Comparison of ENCODE assay signal across 23 mouse cellular contexts in the genomic region with DNA sequence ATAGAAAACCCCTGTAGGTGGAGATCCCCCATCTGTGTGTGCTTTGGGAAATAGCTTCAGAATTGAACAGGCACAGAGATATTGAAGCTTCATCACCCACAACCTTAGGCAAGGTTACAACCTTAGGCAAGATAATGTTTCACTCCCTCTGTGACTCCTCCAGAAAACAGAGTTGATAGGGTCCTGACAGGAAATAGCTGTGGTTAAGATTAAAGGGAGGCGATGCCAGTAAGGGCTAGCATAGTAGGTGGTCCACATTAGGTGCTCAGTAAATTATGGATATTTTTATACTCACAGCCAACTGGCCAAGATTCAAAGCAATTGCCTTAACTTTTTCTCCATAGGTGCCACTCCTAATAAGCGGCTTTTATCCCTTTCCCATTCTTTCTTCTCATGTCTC.
DNase-seq lines count a peak whose midpoint lies in the region; ATAC-seq lines count a peak whose summit lies in the region.
"Had no signal": no experiment of that assay in that cellular context is flagged by ENCODE, and none has a peak within 500 bp of the region (broad histone marks: within the 10 kb centered on the region; RNA-seq: fewer than 3 reads in every experiment).

No protein-coding gene starts in this region.

- no peak overlapping the region for H3K27ac ChIP-seq in kidney, embryonic 16.5 days (ENCODE audit: low read length)
- H3K27ac ChIP-seq in limb, embryonic 13.5 days: no peak overlapping the region
- no peak overlapping the region for H3K27ac ChIP-seq in intestine, embryonic 15.5 days
- H3K27ac ChIP-seq: forebrain, embryonic 10.5 days; gastrocnemius, adult 2 months; hindbrain, embryonic 10.5 days; hindbrain, embryonic 13.5 days had no signal

- ATAC-seq in kidney, embryonic 16.5 days (ENCODE audit: low FRiP score, low TSS enrichment): 0 out of 2 replicates have a peak, but pooled peaks have one; percentile 44
- 0 out of 2 replicates have a peak, but pooled peaks have one; percentile 33 for ATAC-seq in limb, embryonic 13.5 days (ENCODE audit: low FRiP score, low read depth)
- ATAC-seq in intestine, embryonic 15.5 days: no peak
- ATAC-seq: CD4-positive, CD25-positive, alpha-beta regulatory T cell, adult 4 months; forebrain, postnatal 0 days; Patski had no signal

- no peak overlapping the region for H3K4me3 ChIP-seq in kidney, embryonic 16.5 days (ENCODE audit: low read length)
- H3K4me3 ChIP-seq in limb, embryonic 13.5 days: no peak overlapping the region
- H3K4me3 ChIP-seq in intestine, embryonic 15.5 days (replicated peaks): no peak overlapping the region
- H3K4me3 ChIP-seq: forebrain, embryonic 10.5 days; gastrocnemius, adult 2 months; hindbrain, embryonic 10.5 days; hindbrain, embryonic 13.5 days had no signal

- H3K4me1 ChIP-seq in kidney, embryonic 16.5 days (ENCODE audit: insufficient read depth, low read length): peaks cover 16% of the 10 kb centered on the region
- H3K4me1 ChIP-seq in limb, embryonic 13.5 days: 0 out of 2 replicates have a peak, but pooled peaks cover 4% of the 10 kb centered on the region
- H3K4me1 ChIP-seq in intestine, embryonic 15.5 days (replicated peaks): no peaks in the 10 kb centered on the region
- H3K4me1 ChIP-seq: forebrain, embryonic 10.5 days; hindbrain, embryonic 10.5 days; hindbrain, embryonic 13.5 days had no signal

- no peak overlapping the region for H3K4me2 ChIP-seq in kidney, embryonic 16.5 days (replicated peaks; ENCODE audit: low read depth, low read length)
- H3K4me2 ChIP-seq in limb, embryonic 13.5 days (replicated peaks): no peak overlapping the region
- H3K4me2 ChIP-seq in intestine, embryonic 15.5 days (replicated peaks): no peak overlapping the region
- H3K4me2 ChIP-seq: heart, embryonic 11.5 days; hindbrain, embryonic 13.5 days had no signal

- no peak overlapping the region for H3K9ac ChIP-seq in kidney, embryonic 16.5 days (replicated peaks; ENCODE audit: low read length)
- no peak overlapping the region for H3K9ac ChIP-seq in limb, embryonic 13.5 days
- H3K9ac ChIP-seq in intestine, embryonic 15.5 days: no peak overlapping the region
- H3K9ac ChIP-seq: forebrain, postnatal 0 days; hindbrain, embryonic 13.5 days had no signal

- H3K27me3 ChIP-seq in kidney, embryonic 16.5 days (ENCODE audit: insufficient read depth, low read length): no peaks in the 10 kb centered on the region
- no peaks in the 10 kb centered on the region for H3K27me3 ChIP-seq in limb, embryonic 13.5 days
- no peaks in the 10 kb centered on the region for H3K27me3 ChIP-seq in intestine, embryonic 15.5 days (replicated peaks)
- H3K27me3 ChIP-seq: hindbrain, embryonic 13.5 days; Patski had no signal

- no peak for DNase-seq in kidney, adult 9 months
- peak; percentile 22 for DNase-seq in MEL-GATA-1-ER (ENCODE audit: extremely low read depth, low read depth)
- DNase-seq in adrenal gland, postnatal 10 days: no peak
- DNase-seq: adrenal gland, postnatal 14 days; cerebellum, adult 11 months; cerebellum, adult 2 months; cerebellum, adult 9-11 months; cerebellum, postnatal 25 days; embryo, embryonic 11 days; forebrain, postnatal 0 days; gastrocnemius, adult 2 months; gastrocnemius, postnatal 14 days; heart, adult 11 months; heart, postnatal 36 days had no signal

- H3K9me3 ChIP-seq in kidney, embryonic 16.5 days (ENCODE audit: low read length): no peaks in the 10 kb centered on the region
- H3K9me3 ChIP-seq in limb, embryonic 13.5 days: no peaks in the 10 kb centered on the region
- no peaks in the 10 kb centered on the region for H3K9me3 ChIP-seq in intestine, embryonic 15.5 days
- H3K9me3 ChIP-seq: forebrain, embryonic 10.5 days; hindbrain, embryonic 10.5 days; hindbrain, embryonic 13.5 days had no signal

- 41% methylated on average over 2 of the region's 2 CpGs for WGBS in kidney, embryonic 16.5 days
- WGBS in limb, embryonic 13.5 days: 47% methylated on average over 2 of the region's 2 CpGs
- 75% methylated on average over 2 of the region's 2 CpGs for WGBS in intestine, embryonic 15.5 days

- H3K36me3 ChIP-seq in kidney, embryonic 16.5 days (ENCODE audit: insufficient read depth, low read length): no peaks in the 10 kb centered on the region
- H3K36me3 ChIP-seq in limb, embryonic 13.5 days: no peaks in the 10 kb centered on the region
- no peaks in the 10 kb centered on the region for H3K36me3 ChIP-seq in intestine, embryonic 15.5 days
- H3K36me3 ChIP-seq: forebrain, embryonic 10.5 days; hindbrain, embryonic 10.5 days; hindbrain, embryonic 13.5 days had no signal
